Mouse (Mus musculus) spleen, adult 2 months (tissue): ENCODE measurements around the gene Tmsb10.

Experiments used
- CTCF ChIP-seq: fragments of 200-500 bp; IDR thresholded peaks from 2 replicates; pipeline ENCODE4 v1.5.1; 2011; ENCODE audit warnings: mild to moderate bottlenecking, inconsistent platforms; ENCODE audit not compliant: insufficient read depth, insufficient read length, insufficient replicate concordance; ENCODE audit errors: extremely low read depth
- POLR2A ChIP-seq: fragments of 200-500 bp; IDR thresholded peaks from 2 replicates; pipeline ENCODE4 v1.6.1; 2011; ENCODE audit warnings: low read depth, low read length, inconsistent platforms

DNA sequence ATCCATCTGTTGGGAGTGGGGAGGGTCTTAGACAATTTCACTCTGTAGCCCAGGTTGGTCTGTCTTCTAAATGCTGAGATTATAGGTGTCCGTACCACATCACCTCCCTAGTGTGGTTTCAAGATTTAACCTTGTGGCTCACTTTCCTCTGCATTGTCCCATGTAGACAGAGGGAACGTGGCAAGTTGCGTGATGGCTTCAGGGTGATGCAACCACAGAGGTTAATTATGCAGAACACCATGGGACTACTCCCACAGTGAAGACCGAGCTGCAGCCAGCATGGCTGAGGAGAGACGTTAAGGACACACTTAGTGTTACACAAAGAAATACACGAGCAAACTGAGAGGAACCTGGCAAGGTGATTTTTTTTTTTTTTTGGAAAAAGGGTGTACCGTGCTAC, 42.2 kb downstream of the Tmsb10 start:
- TF ChIP-seq CTCF (no peak), POLR2A (no peak)
